Mouse (Mus musculus) lung, embryonic 16.5 days (tissue): ENCODE data around the gene Gm21812. TPM values are rescaled to one million over a fixed set of nuclear protein-coding genes. Genes with fewer than 3 reads are reported as not detected.
"Not testable (repeated sequence)": the region's sequence is repeated elsewhere in the genome, so short reads cannot be mapped to it uniquely, and the experiment has no call there.

Experiments
- ATAC-seq: fragments of 200-750 bp; cut with Nextera tagmentation; 2 replicates; pipeline ENCODE4 v1.8.0; 2017; ENCODE audit warnings: low read depth, mild to moderate bottlenecking, moderate library complexity
- H3K27ac ChIP-seq: fragments of 300-500 bp; sonication (generic); 2 replicates; pipeline ENCODE4 v1.5.1; 2014; ENCODE audit warnings: mild to moderate bottlenecking, control low read depth, low read length
- H3K27me3 ChIP-seq: fragments of 300-500 bp; sonication (generic); 2 replicates; pipeline ENCODE4 v1.6.1; 2014; ENCODE audit warnings: low read depth, low read length, mixed read lengths; ENCODE audit not compliant: control insufficient read depth, insufficient read depth
- H3K36me3 ChIP-seq: fragments of 300-500 bp; sonication (generic); 2 replicates; pipeline ENCODE4 v1.6.1; 2014; ENCODE audit warnings: low read length; ENCODE audit not compliant: control insufficient read depth, insufficient read depth
- H3K4me1 ChIP-seq: fragments of 300-500 bp; sonication (generic); replicated peaks from 2 replicates; pipeline ENCODE4 v1.6.1; 2014; ENCODE audit warnings: low read length, mixed read lengths; ENCODE audit not compliant: control insufficient read depth, insufficient read depth
- H3K4me2 ChIP-seq: fragments of 300-500 bp; sonication (generic); 2 replicates; pipeline ENCODE4 v1.6.1; 2014; ENCODE audit warnings: low read depth, low read length, control low read depth
- H3K4me3 ChIP-seq: fragments of 300-500 bp; sonication (generic); 2 replicates; pipeline ENCODE4 v1.5.1; 2014; ENCODE audit warnings: mild to moderate bottlenecking, low read length, control low read depth
- H3K9ac ChIP-seq: fragments of 300-500 bp; sonication (generic); 2 replicates; pipeline ENCODE4 v1.6.1; 2014; ENCODE audit warnings: low read length, control low read depth
- H3K9me3 ChIP-seq: fragments of 300-500 bp; sonication (generic); 2 replicates; pipeline ENCODE4 v1.6.1; 2016; ENCODE audit warnings: low read length; ENCODE audit not compliant: control insufficient read depth
- WGBS: fragments of 180-500 bp; shearing (Covaris S2); extraction: QIAGEN DNeasy Blood & Tissue Kit; methylation state at CpG from one replicate; pipeline ENCODE4 v1.1.7; 2014; 5-methylcytosine and 5-hydroxymethylcytosine counted together
- polyA plus RNA-seq: library from polyadenylated mRNA; unstranded; fragments of >200 nt; fragmentation: Nextera tagmentation; extraction: Ambion mirVana; gene quantifications from 2 replicates; pipeline ENCODE4 v1.2.1, GENCODE M21; 2015

Gm21812 gene
- polyA plus RNA-seq: not detected in 2 replicates

- H3K4me3 ChIP-seq, ATAC-seq, H3K9me3 ChIP-seq, H3K27ac ChIP-seq, H3K27me3 ChIP-seq, H3K36me3 ChIP-seq, H3K4me1 ChIP-seq, H3K4me2 ChIP-seq, H3K9ac ChIP-seq: not testable (repeated sequence)
- no CpG with 5 or more reads among the region's 4 CpGs for WGBS
These were observed at the start of gene Gm21812 for GRCm38 (mm10) chrY:9347084-9347483. Gene Gm21812 (minus strand): TSS chrY:9347184.

Other genes starting within 250 kb of the Gm21812 start
- not detected in 2 replicates for gene Gm21292, start 213.3 kb downstream of the Gm21812 start, polyA plus RNA-seq
- not detected in 2 replicates for gene Gm21721, start 145.0 kb downstream of the Gm21812 start, polyA plus RNA-seq
- not detected in 2 replicates for gene Gm21874, start 69.0 kb upstream of the Gm21812 start, polyA plus RNA-seq